Mouse (Mus musculus): Measurements from ENCODE around the gene Ube2e2.
A peak's percentile ranks its signal among the peaks of the same experiment; 100 is the strongest.

Ube2e2 gene

DNA sequence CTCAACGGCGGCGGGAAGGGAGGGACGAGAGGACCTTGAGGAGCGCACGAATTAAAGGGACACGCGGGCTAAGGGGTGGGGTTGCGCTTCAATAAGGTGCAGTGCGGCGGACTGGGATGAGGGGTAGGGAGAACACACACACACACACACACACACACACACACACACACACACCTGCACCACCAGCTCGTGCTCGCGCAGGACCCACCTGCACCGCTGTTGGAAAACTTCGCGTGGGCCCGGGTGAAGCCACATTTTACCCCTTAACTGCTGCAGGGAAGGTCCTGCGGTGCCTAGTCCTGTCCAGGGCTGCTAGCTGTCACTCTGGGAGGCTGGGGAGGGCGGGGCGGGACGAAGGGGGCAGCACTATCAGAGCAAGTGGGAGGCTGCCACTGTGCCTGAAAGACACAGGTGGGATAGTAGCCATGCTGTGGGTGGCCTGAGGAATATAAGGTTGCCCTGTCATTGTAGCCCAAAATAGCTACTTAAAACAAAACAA lies at the start of gene Ube2e2:
TSS of gene Ube2e2 (minus strand) at position 321 of the 499 bp plus-strand sequence.
- no peak for DNase-seq (ENCODE audit: low spot score)

GRCm38 (mm10) chr14:18940068-18940467 lies 46.0 kb upstream of the Ube2e2 start:
- DNase-seq (ENCODE audit: low spot score): no peak

GRCm38 (mm10) chr14:18903553-18903952 lies 9.5 kb upstream of the Ube2e2 start:
- DNase-seq (ENCODE audit: low spot score): no peak

DNA sequence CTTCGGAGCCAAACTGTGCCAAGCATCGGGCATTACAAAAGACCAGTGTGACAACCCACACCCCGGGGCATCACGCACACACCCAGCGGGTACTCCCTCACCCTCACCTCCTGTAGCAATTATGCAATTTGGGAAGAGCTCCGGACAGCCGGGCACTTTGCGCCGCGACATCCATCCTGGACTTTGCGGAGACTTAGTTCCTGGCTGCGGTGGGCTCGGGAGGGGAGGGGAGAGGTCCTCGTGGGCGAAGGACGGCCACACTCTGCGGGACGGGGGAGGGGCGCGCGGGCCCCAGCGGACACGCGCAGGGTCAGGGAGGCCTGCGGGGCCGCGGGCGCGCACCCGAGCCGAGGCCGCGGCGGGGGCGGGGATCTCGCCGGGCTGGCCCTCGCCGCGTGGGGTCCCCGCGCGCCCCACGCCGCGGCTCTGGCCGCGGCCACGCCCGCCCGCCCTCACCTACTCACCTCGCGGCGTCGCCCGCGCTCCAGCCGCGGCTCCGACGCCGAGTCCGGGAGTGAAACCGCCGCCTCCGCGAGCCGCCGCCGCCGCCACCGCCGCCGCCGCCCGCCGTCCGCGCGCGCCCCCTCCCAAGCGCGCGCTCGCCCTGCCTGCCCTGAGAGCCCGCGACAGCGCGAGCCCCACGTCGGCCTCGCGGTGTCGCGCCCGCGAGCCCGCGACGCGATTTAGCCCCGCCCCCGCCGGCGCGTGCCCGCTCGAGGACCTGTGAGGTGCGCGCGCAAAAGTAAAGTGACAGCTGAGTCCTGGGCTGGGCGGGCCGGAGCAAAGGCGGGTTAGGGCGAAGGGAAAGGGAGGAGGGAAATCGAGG lies 733 bp downstream of the Ube2e2 start:
- peak; percentile 89 for DNase-seq (ENCODE audit: low spot score)

DNA sequence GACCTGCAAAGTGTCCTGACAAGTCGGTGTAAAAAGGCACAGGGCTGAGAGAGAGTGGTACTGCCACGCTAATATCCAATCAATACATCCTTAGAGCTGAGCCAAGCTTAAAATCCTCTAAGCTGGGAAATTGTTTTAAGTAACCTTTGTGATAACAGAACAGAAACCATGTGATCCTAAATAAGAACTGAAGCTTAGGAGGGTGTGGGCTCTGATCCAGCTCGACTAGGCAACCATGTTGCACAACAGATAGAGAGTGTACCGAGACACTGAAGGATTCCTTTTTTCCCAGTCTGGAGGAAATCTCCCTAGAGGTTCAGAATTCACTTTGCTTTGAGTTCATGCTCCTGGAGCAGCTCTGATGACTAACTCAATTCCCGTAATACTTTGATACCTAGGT lies 4.5 kb downstream of the Ube2e2 start:
- no peak for DNase-seq (ENCODE audit: low spot score)

- DNase-seq (ENCODE audit: low spot score): no peak
Observed at GRCm38 (mm10) chr14:18882493-18882892, 11.6 kb downstream of the Ube2e2 start.

DNA sequence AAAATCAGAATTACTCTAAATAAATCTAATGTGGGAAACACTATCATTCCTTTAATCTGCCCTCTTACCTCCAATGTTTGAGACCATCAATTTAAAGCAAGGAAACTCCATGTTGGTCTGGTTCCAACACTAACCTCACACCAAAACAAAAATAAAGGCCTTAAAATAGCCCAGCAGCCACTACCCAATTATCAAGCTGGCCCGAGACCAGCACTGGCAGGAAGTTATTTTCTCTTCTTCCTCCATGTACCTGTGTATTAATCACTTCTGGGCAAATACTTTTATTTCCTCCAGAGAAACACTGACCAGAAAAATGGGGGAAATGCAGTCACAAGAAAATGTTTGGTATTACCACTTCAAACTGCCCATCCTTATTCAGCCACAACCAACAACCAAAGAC lies 23.4 kb downstream of the Ube2e2 start:
- DNase-seq (ENCODE audit: low spot score): no peak

DNA sequence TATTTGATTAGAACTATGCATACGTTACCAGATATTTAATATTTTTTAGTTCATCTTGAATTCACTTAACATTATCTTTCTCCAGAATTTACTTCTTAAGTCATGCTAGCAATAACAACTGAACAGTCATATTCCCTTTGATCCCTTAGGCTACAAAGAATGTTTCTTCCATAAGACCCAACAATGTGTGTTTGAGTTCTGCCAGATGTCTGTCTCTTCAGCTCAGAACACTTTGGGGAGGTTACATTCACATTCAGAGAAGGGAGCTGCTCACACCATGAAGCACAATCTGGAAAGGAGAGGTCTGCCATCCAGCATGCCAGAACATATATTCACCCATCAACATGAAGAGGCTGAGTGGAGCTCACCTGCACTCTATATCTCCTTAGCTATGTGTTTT lies 65.4 kb downstream of the Ube2e2 start:
- DNase-seq (ENCODE audit: low spot score): no peak

- no peak for DNase-seq (ENCODE audit: low spot score)
Observed at GRCm38 (mm10) chr14:18826753-18827152, 67.3 kb downstream of the Ube2e2 start.

- no peak for DNase-seq (ENCODE audit: low spot score)
Observed at GRCm38 (mm10) chr14:18820713-18821112, 73.4 kb downstream of the Ube2e2 start.

- DNase-seq (ENCODE audit: low spot score): no peak
Observed at GRCm38 (mm10) chr14:18796857-18797256, 97.2 kb downstream of the Ube2e2 start.

- DNase-seq (ENCODE audit: low spot score): no peak
Observed at GRCm38 (mm10) chr14:18795787-18796186, 98.3 kb downstream of the Ube2e2 start.

- DNase-seq (ENCODE audit: low spot score): no peak
Observed at GRCm38 (mm10) chr14:18778993-18779675, 114.9 kb downstream of the Ube2e2 start.

- no peak for DNase-seq (ENCODE audit: low spot score)
Observed at GRCm38 (mm10) chr14:18778241-18778640, 115.8 kb downstream of the Ube2e2 start.

DNA sequence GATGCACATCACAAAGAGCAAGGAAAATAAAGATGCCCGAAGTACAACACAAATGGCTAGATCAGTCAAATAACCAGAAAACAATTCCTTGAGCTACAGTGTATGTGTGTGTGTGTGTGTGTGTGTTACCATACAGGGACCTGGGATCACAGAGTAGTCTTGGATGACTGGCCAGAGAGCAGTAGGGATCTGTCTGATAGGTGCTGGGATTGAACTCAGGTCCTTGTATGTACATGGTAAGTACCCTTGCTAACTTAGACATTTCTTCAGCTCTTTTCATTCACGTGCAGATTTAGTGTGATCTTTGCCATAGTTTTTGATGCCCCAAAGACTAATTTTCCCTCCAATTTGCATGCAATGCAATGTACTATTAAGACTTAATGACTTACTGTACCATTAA lies 117.9 kb downstream of the Ube2e2 start:
- no peak for DNase-seq (ENCODE audit: low spot score)

- DNase-seq (ENCODE audit: low spot score): no peak
Observed at GRCm38 (mm10) chr14:18773724-18774123, 120.3 kb downstream of the Ube2e2 start.

DNA sequence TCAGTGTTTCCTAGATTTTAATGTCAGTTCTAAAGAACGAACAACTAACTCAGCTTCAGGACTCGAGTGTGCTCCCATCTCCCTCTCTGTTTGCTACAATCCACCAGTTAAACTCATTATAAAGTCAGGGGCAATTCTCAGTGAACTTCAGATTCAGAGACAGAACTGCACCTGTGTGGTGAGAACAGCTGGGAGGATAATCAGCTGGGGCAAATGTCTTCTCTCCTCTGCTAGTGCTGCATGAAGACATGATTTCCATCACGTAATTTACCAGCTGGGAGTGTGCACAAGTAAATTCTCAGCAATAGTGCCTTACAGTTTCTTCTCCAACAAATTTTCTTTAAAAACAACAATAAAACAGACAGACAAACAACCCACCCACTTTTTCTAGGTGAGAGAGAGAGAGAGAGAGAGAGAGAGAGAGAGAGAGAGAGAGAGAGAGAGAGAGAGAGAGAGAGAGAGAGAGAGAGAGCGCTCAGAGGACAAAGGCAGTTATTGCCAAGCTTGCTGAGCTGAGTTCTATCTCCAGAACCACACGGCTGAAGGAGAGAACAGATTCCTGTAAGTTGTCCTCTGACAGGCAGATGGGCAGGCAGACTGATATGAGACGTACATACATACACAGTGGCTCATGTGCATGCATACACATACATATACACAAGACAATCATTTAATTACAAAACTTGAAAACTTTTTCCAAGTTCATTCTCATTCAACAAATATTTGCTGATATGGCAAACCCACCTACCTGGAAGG lies 134.3 kb downstream of the Ube2e2 start:
- no peak for DNase-seq (ENCODE audit: low spot score)

DNA sequence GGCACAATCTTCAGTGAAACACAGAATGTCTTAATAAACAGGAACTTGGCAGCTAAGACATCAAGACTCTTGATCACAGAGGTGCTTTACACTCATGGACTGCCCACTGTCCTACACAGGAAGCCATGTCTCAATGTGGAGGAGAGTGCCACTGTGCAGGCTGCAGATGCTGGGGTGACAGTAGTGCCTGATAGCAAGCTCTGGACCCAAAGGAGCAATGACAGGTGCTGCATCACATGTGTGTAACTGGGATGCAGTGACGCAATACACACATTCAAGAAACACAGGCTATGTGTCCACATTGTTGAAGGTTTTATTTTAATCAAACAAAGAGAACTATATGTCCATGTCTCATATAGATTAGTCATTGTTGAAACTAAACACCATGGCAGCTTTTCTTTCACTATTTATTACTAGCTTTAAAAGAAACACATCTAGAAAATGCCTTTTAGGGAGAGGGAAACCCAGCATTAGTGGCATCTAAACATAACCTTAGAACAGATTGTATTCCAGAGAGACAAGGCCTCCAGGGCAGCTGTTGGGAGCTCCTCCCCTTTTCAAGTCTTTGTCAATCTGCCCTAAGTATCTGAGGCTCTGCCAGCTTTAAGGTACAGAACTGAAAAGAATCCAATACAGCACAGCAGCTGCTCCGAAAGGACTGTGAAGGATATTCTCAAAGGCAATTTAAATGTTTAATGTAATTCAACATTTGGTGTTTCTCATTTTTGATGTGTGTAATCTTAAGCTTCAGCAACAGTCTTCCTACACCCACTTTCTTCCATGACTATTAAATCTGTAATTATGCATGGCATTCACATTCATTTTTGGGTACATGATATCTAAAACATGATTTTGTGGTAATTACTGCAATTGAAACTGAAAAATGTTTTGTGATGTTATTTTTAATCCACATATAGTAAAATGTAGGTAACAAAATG lies 135.2 kb downstream of the Ube2e2 start:
- DNase-seq (ENCODE audit: low spot score): no peak

- DNase-seq (ENCODE audit: low spot score): no peak
Observed at GRCm38 (mm10) chr14:18758003-18758402, 136.1 kb downstream of the Ube2e2 start.

DNA sequence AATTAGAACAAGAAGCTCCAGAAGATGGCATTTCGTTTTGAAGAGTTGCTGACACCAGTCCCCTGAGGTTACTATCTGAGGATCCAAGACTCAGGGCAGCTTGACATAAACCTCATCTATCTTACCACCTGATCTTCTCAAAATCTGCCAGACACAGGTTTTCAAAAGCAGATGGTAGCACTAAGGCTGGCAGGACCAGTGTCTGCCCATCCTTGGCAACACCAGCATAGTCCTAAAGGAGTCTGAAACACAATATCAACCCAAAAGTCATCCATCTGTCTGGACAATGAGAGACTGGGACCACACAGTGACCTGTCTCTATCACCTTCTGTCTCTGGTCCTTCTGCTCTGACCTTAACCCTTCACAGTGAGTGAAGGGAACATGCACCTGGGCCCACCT lies 138.7 kb downstream of the Ube2e2 start:
- no peak for DNase-seq (ENCODE audit: low spot score)

DNA sequence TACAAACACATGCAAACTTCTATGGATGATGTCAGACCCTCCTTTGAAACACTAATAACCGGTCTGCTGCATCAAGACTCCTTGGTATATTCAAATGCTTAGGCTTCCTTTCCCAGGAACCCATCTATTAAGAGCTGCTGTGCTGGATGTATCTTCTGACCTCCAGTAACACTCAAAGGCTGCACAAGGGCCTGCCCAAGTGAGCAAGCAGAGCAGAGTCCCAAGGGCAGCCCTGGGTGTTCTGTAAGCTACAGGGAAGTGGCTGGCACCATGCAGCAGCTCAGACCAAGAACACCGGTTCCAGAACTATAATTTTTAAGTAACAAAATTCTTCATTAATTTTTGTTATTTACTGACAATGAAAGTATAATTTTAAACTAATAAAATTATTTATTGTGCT lies 139.5 kb downstream of the Ube2e2 start:
- no peak for DNase-seq (ENCODE audit: low spot score)

All from ovary, postnatal 36 days (tissue).